Mouse (Mus musculus): ENCODE results near the gene Bcl3. TPM values are rescaled to one million over a fixed set of nuclear protein-coding genes. Genes with fewer than 3 reads are reported as not detected.

Bcl3 gene
- total RNA-seq (2022), result under 1 TPM; 0.58 to 0.62 (median 0.61) TPM

- DNase-seq (ENCODE audit: low spot score in 2 of 2), result peak; percentile 37 to 46
Observed at GRCm38 (mm10) chr7:19822604-19823058, at the start of gene Bcl3. TSS of gene Bcl3 (minus strand) at chr7:19822770.

GRCm38 (mm10) chr7:19871943-19872601 is 49.5 kb upstream of the Bcl3 start:
- DNase-seq (ENCODE audit: low spot score in 2 of 2), result no peak

DNA sequence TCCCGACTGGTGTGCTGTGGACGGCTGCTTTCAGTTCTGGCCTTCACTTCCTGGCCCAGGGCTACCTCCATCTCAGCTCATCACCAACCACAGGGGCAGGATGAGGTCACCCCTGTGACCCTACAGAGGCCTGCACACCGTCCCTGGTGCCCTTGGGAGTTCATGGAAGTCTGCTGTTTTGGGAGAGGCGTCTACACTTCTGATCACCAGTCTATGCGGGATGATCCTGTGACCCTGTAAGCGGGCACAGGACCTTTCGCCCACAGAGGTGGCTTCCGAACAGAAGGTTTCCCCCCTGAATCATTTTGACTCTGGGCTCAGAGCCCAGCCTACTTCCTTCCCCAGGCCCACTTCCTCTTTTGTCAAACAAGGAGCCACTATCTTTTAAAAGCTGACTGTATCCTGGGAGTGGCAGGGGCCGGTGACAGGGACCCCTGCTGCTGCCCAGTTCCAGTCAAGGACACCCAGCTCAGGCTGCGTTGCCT is 48.6 kb upstream of the Bcl3 start:
- DNase-seq (ENCODE audit: low spot score in 2 of 2), result no peak

GRCm38 (mm10) chr7:19867751-19868399 is 45.3 kb upstream of the Bcl3 start:
- DNase-seq (ENCODE audit: low spot score in 2 of 2), result no peak

- no peak for DNase-seq (ENCODE audit: low spot score in 2 of 2)
Observed at GRCm38 (mm10) chr7:19866490-19866889, 43.9 kb upstream of the Bcl3 start.

- DNase-seq (ENCODE audit: low spot score in 2 of 2), result no peak
Observed at GRCm38 (mm10) chr7:19865246-19866036, 42.9 kb upstream of the Bcl3 start.

- DNase-seq (ENCODE audit: low spot score in 2 of 2), result no peak
Observed at GRCm38 (mm10) chr7:19864241-19864640, 41.7 kb upstream of the Bcl3 start.

DNA sequence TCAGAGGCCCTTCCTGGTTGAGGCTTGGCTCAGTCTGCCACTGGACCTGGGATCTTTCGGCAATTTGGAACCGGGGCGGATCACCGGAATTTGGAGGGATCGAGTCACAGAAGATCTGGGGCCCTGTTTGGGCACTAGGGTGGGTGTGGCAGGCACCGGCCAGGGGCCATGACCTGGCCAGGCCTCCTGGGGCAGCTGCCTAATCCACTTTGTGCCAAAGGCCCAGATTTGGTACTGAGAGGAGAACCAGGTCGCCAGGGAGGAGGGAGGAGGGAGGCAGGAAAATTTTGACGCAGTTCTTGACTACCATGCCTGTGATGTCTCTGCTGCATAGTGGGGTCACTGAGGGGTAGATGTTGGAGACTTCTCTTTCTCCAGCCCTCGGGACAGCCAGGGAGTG is 38.6 kb upstream of the Bcl3 start, which contains the start of gene Ceacam16:
Gene Ceacam16 (minus strand): TSS at position 101 of the 400 bp plus-strand sequence.
- no peak for DNase-seq (ENCODE audit: low spot score in 2 of 2)

GRCm38 (mm10) chr7:19859740-19860139 is 37.2 kb upstream of the Bcl3 start:
- DNase-seq (ENCODE audit: low spot score in 2 of 2), result no peak

DNA sequence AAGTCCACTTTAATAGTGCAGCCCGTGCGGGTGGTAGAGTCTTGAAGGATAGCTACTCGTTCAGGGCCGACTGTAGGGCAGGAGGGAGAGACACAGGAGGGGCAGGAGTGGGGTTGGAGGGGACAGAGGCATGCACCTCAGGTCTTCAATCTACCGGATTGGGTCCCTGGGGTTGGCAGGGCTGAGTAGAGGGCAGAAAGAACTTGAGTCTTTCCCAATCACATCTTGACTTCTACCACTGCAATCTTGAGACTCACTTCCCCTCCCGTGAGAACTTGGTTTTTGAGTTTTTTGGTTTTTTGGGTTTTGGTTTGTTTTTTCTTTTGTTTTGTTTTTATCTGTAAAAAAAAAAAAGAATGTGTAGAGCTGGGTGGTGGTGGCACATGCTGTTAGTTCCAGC is 33.7 kb upstream of the Bcl3 start:
- DNase-seq (ENCODE audit: low spot score in 2 of 2), result no peak

DNA sequence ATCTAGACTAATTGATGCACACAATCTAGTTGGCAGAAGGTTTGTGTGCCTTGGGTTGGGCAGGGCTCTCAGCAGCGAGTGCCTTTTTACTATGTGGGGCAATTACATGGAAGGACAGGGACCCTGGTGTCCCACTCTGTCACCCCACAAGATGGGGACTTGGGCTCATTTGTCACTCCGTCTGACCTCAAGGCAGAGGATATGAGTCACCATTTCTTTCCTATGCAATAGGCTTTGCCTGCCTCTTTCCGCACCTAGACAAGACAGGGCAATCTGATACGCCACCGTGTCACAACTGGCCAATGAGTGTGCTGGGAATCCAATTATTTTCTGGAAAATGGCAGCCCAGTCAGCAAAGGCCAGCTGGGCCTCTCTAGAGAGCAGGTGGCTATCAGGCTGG is 33.1 kb upstream of the Bcl3 start:
- no peak for DNase-seq (ENCODE audit: low spot score in 2 of 2)

- no peak for DNase-seq (ENCODE audit: low spot score in 2 of 2)
Observed at GRCm38 (mm10) chr7:19853526-19853925, 31.0 kb upstream of the Bcl3 start.

DNA sequence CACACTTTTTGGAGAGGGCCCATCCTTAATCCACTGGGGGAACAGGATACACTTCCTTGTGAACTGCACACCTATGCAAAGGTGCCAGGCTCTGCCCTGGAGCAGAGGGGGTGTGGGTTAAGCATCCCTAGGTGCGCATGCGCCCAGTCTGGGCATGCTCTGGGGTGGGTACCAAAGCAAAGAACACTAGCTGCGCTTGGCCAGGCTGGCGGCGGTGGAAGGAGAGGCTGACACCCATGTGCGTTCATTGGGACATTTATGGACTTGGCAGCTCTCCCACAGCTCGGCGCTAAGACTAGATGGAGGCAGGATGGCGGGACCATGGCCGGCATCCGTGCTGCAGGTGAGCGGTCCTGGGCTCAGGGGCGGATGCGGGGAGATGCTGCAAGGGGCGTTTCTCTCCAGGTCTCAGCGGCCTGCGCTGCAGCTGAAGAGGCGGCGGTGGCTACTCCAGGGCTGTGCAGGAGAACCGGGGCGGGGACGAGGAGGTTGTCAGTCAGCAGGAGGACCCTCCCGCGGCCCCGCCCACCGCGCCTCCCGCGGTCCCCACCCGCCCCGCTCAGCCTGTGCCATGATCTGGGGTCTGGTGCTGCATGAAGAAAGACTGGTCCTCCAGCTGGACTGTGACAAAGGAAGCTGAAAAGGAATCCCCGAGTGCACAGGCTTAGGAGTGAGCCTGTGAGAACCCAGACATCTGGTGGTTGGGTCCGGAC is 29.4 kb upstream of the Bcl3 start, which contains the start of gene Gm19345:
Gene Gm19345 (plus strand): TSS at position 146 of the 713 bp plus-strand sequence.
- DNase-seq (ENCODE audit: low spot score in 2 of 2), result no peak

- no peak for DNase-seq (ENCODE audit: low spot score in 2 of 2)
Observed at GRCm38 (mm10) chr7:19844521-19845171, 22.1 kb upstream of the Bcl3 start.

GRCm38 (mm10) chr7:19843561-19843960 is 21.0 kb upstream of the Bcl3 start:
- peak; percentile 43 to 61 for DNase-seq (ENCODE audit: low spot score in 2 of 2)

GRCm38 (mm10) chr7:19842885-19843504 is 20.4 kb upstream of the Bcl3 start:
- DNase-seq (ENCODE audit: low spot score in 2 of 2), result no peak

DNA sequence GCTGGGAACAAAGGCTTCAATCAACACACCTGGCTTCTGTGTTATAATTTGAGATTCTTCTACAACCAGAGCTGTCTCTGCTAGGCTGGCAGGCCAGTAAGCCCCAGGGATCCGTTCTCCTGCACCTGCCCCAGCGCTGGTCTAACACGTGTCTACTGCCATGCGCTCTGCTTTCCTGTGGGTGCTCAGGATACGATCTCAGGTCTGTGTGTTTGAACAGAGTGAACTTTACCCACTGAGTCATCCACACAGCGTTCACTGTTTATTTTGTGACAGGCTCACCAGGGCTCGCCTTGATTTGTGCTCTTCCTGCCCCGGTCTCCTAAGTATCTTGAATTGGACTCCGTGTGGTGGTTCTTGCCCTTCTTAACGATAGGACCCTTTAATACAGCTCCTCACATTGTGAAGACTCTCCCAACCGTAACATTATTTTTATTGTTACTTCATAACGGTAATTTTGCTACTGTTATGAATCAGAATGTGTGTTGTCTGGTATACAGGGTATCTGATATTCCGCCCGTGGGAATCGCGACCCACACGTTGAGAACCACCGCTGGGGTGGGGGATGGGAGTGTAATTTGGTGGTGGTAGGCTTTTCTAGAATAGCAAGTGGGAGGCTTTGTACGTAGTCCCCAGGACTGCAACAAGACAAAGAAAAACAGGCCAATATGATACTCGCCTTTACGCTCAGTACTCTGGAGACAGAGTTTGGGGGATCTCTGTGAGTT is 19.3 kb upstream of the Bcl3 start:
- DNase-seq (ENCODE audit: low spot score in 2 of 2), result no peak

GRCm38 (mm10) chr7:19840936-19841335 is 18.4 kb upstream of the Bcl3 start:
- DNase-seq (ENCODE audit: low spot score in 2 of 2), result no peak

DNA sequence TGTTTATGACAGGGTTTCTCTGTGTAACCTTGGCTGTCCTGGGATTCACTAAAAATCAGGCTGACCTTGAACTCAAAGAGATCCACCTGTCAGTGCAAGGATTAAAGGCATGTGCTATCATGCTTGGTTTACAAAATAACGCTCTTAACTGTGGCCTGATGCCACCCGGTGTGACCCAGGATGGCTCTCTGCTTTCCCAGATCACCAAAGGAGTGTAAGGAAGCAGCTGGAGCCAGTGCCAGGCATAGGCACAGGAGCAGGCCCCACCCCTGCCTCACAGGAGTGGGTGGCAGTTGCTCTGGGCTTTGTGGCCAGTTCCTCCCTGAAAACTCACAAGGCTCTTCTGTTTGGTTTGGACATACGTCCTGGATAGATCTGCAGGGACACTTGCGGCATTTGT is 17.8 kb upstream of the Bcl3 start:
- no peak for DNase-seq (ENCODE audit: low spot score in 2 of 2)

DNA sequence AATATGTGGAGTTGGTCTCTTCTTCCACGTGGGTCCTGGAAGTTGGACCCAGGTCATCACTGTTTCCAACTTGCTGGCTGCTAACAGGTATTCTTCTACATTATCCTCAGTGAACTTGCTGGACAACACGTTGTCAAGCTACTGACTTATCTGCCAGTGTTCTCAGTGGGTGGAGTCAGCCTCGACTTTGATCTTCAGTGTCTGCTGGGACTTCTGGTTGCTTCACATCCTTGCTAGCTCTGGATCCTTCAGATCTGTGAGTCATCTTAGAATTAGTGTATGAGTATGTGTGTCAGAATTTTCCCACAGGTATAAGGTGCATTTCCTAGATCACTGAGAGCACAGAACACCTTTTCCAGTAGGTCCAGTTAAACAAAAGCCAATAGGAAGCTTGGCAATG is 14.3 kb upstream of the Bcl3 start:
- no peak for DNase-seq (ENCODE audit: low spot score in 2 of 2)

All from gastrocnemius, adult 8-10 months (tissue).